Mouse (Mus musculus) bone marrow macrophage, adult 2 months (primary cell): ENCODE results near the gene Prdm10. TPM values are rescaled to one million over a fixed set of nuclear protein-coding genes. Genes with fewer than 3 reads are reported as not detected.

ENCODE experiments used
- H3K27ac ChIP-seq: 2 replicates; pipeline ENCODE4 v1.5.1; 2012; ENCODE audit warnings: low read depth, low read length; ENCODE audit not compliant: insufficient read depth
- H3K4me1 ChIP-seq: 2 replicates; pipeline ENCODE4 v1.6.1; 2012; ENCODE audit warnings: low read length; ENCODE audit not compliant: control insufficient read depth, insufficient read depth
- H3K4me3 ChIP-seq: 2 replicates; pipeline ENCODE4 v1.5.1; 2012; ENCODE audit warnings: mild to moderate bottlenecking, low read length, moderate library complexity; ENCODE audit not compliant: insufficient read depth
- CTCF ChIP-seq: IDR thresholded peaks from 2 replicates; pipeline ENCODE4 v1.5.1; 2012; ENCODE audit warnings: low read depth, mild to moderate bottlenecking, low read length, moderate library complexity
- POLR2A ChIP-seq: IDR thresholded peaks from 2 replicates; pipeline ENCODE4 v1.6.1; 2012; ENCODE audit warnings: mild to moderate bottlenecking, low read depth, low read length, borderline replicate concordance
- polyA plus RNA-seq: library from polyadenylated mRNA; stranded (reverse); fragments of >200 nt; gene quantifications from 2 replicates; pipeline ENCODE4 v1.2.4, GENCODE M21; 2012; ENCODE audit not compliant: missing spikeins, insufficient read depth, insufficient read length

Gene Prdm10
- polyA plus RNA-seq, 1 experiment = 8.3 TPM

GRCm38 (mm10) chr9:31282536-31282935, 2.2 kb downstream of the Prdm10 start:
- Histone ChIP-seq H3K4me1 (peaks cover 33% of the 10 kb centered on the region), H3K27ac (no peak overlapping the region), H3K4me3 (no peak overlapping the region)
- no peak for TF ChIP-seq CTCF

- Histone ChIP-seq H3K4me3 (no peak overlapping the region), H3K4me1 (peaks cover 33% of the 10 kb centered on the region), H3K27ac (no peak overlapping the region)
- TF ChIP-seq CTCF = no peak
- no peak for TF ChIP-seq POLR2A
Observed at GRCm38 (mm10) chr9:31283044-31283443, 2.7 kb downstream of the Prdm10 start.

- Histone ChIP-seq H3K4me3 (no peak overlapping the region), H3K4me1 (peaks cover 32% of the 10 kb centered on the region), H3K27ac (no peak overlapping the region)
- no peak for TF ChIP-seq CTCF
- TF ChIP-seq POLR2A = no peak
Observed at GRCm38 (mm10) chr9:31283911-31284310, 3.6 kb downstream of the Prdm10 start.

GRCm38 (mm10) chr9:31290201-31290862, 10.0 kb downstream of the Prdm10 start:
- Histone ChIP-seq H3K4me1 (peaks cover 15% of the 10 kb centered on the region), H3K27ac (no peak overlapping the region), H3K4me3 (no peak overlapping the region)
- no peak for TF ChIP-seq POLR2A
- TF ChIP-seq CTCF = no peak

- no peak overlapping the region for H3K4me3 ChIP-seq
- peaks cover 15% of the 10 kb centered on the region for H3K4me1 ChIP-seq
- TF ChIP-seq POLR2A (no peak), CTCF (no peak)
- no peak overlapping the region for H3K27ac ChIP-seq
Observed at GRCm38 (mm10) chr9:31291978-31292377, 11.6 kb downstream of the Prdm10 start.

GRCm38 (mm10) chr9:31293208-31293607, 12.9 kb downstream of the Prdm10 start:
- Histone ChIP-seq H3K4me1 (peaks cover 15% of the 10 kb centered on the region), H3K27ac (no peak overlapping the region), H3K4me3 (no peak overlapping the region)
- TF ChIP-seq CTCF (no peak), POLR2A (no peak)

- Histone ChIP-seq H3K4me1 (peaks cover 7% of the 10 kb centered on the region), H3K4me3 (no peak overlapping the region), H3K27ac (no peak overlapping the region)
- TF ChIP-seq CTCF (no peak), POLR2A (no peak)
Observed at GRCm38 (mm10) chr9:31295311-31295710, 15.0 kb downstream of the Prdm10 start.

GRCm38 (mm10) chr9:31296293-31296692, 16.0 kb downstream of the Prdm10 start:
- Histone ChIP-seq H3K4me3 (no peak overlapping the region), H3K27ac (no peak overlapping the region), H3K4me1 (0 out of 2 replicates have a peak, but pooled peaks cover 2% of the 10 kb centered on the region)
- TF ChIP-seq POLR2A (no peak), CTCF (no peak)

- Histone ChIP-seq H3K4me3 (no peak overlapping the region), H3K27ac (no peak overlapping the region), H3K4me1 (0 out of 2 replicates have a peak, but pooled peaks cover 2% of the 10 kb centered on the region)
- no peak for TF ChIP-seq CTCF
- no peak for TF ChIP-seq POLR2A
Observed at GRCm38 (mm10) chr9:31298751-31299150, 18.4 kb downstream of the Prdm10 start.

GRCm38 (mm10) chr9:31300525-31300924, 20.2 kb downstream of the Prdm10 start:
- no peak for TF ChIP-seq CTCF
- no peak for TF ChIP-seq POLR2A
- no peak overlapping the region for H3K4me3 ChIP-seq
- no peaks in the 10 kb centered on the region for H3K4me1 ChIP-seq
- H3K27ac ChIP-seq = no peak overlapping the region
